Mouse (Mus musculus) hindbrain, embryonic 16.5 days (tissue): ENCODE data around the gene Adgrl3. TPM values are rescaled to one million over a fixed set of nuclear protein-coding genes. Genes with fewer than 3 reads are reported as not detected.

ENCODE experiments used
- ATAC-seq: fragments of 200-750 bp; cut with Nextera tagmentation; 2 replicates; pipeline ENCODE4 v1.8.0; 2017; ENCODE audit warnings: moderate TSS enrichment, moderate library complexity
- H3K27ac ChIP-seq: fragments of 300-500 bp; sonication (generic); 2 replicates; pipeline ENCODE4 v1.5.1; 2014; ENCODE audit warnings: low read depth, mild to moderate bottlenecking, control low read depth, low read length, moderate library complexity
- H3K27me3 ChIP-seq: fragments of 300-500 bp; sonication (generic); replicated peaks from 2 replicates; pipeline ENCODE4 v1.6.1; 2014; ENCODE audit warnings: low read length; ENCODE audit not compliant: control insufficient read depth, insufficient read depth
- H3K36me3 ChIP-seq: fragments of 300-500 bp; sonication (generic); 2 replicates; pipeline ENCODE4 v1.6.1; 2014; ENCODE audit warnings: mild to moderate bottlenecking, low read length, moderate library complexity, mixed read lengths; ENCODE audit not compliant: control insufficient read depth, insufficient read depth
- H3K4me1 ChIP-seq: fragments of 300-500 bp; sonication (generic); 2 replicates; pipeline ENCODE4 v1.6.1; 2014; ENCODE audit warnings: low read depth, low read length; ENCODE audit not compliant: control insufficient read depth, insufficient read depth
- H3K4me2 ChIP-seq: fragments of 300-500 bp; sonication (generic); 2 replicates; pipeline ENCODE4 v1.6.1; 2014; ENCODE audit warnings: mild to moderate bottlenecking, low read length, control low read depth, moderate library complexity
- H3K4me3 ChIP-seq: fragments of 300-500 bp; sonication (generic); 2 replicates; pipeline ENCODE4 v1.5.1; 2014; ENCODE audit warnings: mild to moderate bottlenecking, low read length, control low read depth, moderate library complexity
- H3K9ac ChIP-seq: fragments of 300-500 bp; sonication (generic); 2 replicates; pipeline ENCODE4 v1.6.1; 2014; ENCODE audit warnings: low read depth, mild to moderate bottlenecking, control low read depth, low read length, moderate library complexity
- H3K9me3 ChIP-seq: fragments of 300-500 bp; sonication (generic); 2 replicates; pipeline ENCODE4 v1.6.1; 2014; ENCODE audit warnings: mild to moderate bottlenecking, low read length, moderate library complexity; ENCODE audit not compliant: control insufficient read depth
- WGBS: fragments of 180-500 bp; shearing (Covaris S2); extraction: QIAGEN DNeasy Blood & Tissue Kit; methylation state at CpG from one replicate; pipeline ENCODE4 v1.1.7; 2014; 5-methylcytosine and 5-hydroxymethylcytosine counted together
- polyA plus RNA-seq: library from polyadenylated mRNA; unstranded; fragments of >200 nt; fragmentation: Nextera tagmentation; extraction: Ambion mirVana; gene quantifications from 2 replicates; pipeline ENCODE4 v1.2.1, GENCODE M21; 2015

The Adgrl3 gene
- polyA plus RNA-seq, 1 experiment from 2014 or later, result 67.2 TPM

GRCm38 (mm10) chr5:81605646-81606045, 585.7 kb downstream of the Adgrl3 start:
- Histone ChIP-seq H3K36me3 (no peaks in the 10 kb centered on the region), H3K4me2 (no peak overlapping the region), H3K4me1 (no peaks in the 10 kb centered on the region), H3K27ac (no peak overlapping the region), H3K9me3 (no peaks in the 10 kb centered on the region), H3K4me3 (no peak overlapping the region), H3K27me3 (no peaks in the 10 kb centered on the region), H3K9ac (no peak overlapping the region)
- WGBS, result 86% methylated on average over 1 of the region's 1 CpGs
- no peak for ATAC-seq

- ATAC-seq, result peak; percentile 89
- 60% methylated on average over 5 of the region's 5 CpGs for WGBS
- H3K4me1 ChIP-seq, result no peaks in the 10 kb centered on the region
Measured at GRCm38 (mm10) chr5:81610223-81610622, 590.3 kb downstream of the Adgrl3 start.

GRCm38 (mm10) chr5:81614674-81615073, 594.7 kb downstream of the Adgrl3 start:
- Histone ChIP-seq H3K4me1 (no peaks in the 10 kb centered on the region), H3K27ac (no peak overlapping the region), H3K27me3 (no peaks in the 10 kb centered on the region), H3K4me2 (no peak overlapping the region), H3K9me3 (no peaks in the 10 kb centered on the region), H3K36me3 (no peaks in the 10 kb centered on the region), H3K9ac (no peak overlapping the region), H3K4me3 (no peak overlapping the region)
- 79% methylated on average over 4 of the region's 4 CpGs for WGBS
- no peak for ATAC-seq

More at GRCm38 (mm10) chr5:81610223-81610622, 590.3 kb downstream of the Adgrl3 start:
- Histone ChIP-seq H3K36me3 (no peaks in the 10 kb centered on the region), H3K4me3 (no peak overlapping the region), H3K27me3 (no peaks in the 10 kb centered on the region), H3K27ac (no peak overlapping the region), H3K9ac (no peak overlapping the region), H3K9me3 (no peaks in the 10 kb centered on the region), H3K4me2 (no peak overlapping the region)

- no peaks in the 10 kb centered on the region for H3K36me3 ChIP-seq
- 85% methylated on average over 5 of the region's 5 CpGs for WGBS
- no peak overlapping the region for H3K4me2 ChIP-seq
- H3K9ac ChIP-seq, result no peak overlapping the region
- no peak for ATAC-seq
- H3K4me1 ChIP-seq, result no peaks in the 10 kb centered on the region
- peak overlapping the region; percentile 31; the same call in 1 of the 2 replicates for H3K27ac ChIP-seq
- no peaks in the 10 kb centered on the region for H3K27me3 ChIP-seq
- H3K9me3 ChIP-seq, result no peaks in the 10 kb centered on the region
- H3K4me3 ChIP-seq, result no peak overlapping the region
Measured at GRCm38 (mm10) chr5:81621106-81621505, 601.2 kb downstream of the Adgrl3 start.

GRCm38 (mm10) chr5:81621715-81622114, 601.8 kb downstream of the Adgrl3 start:
- no peaks in the 10 kb centered on the region for H3K9me3 ChIP-seq
- H3K27ac ChIP-seq, result no peak overlapping the region
- no peak overlapping the region for H3K9ac ChIP-seq
- no peaks in the 10 kb centered on the region for H3K27me3 ChIP-seq
- no peak for ATAC-seq
- no peaks in the 10 kb centered on the region for H3K36me3 ChIP-seq
- H3K4me3 ChIP-seq, result no peak overlapping the region
- H3K4me1 ChIP-seq, result no peaks in the 10 kb centered on the region
- no peak overlapping the region for H3K4me2 ChIP-seq
- WGBS, result 80% methylated on average over 3 of the region's 3 CpGs

- 14% methylated on average over 1 of the region's 1 CpGs for WGBS
- Histone ChIP-seq H3K4me3 (no peak overlapping the region), H3K9ac (no peak overlapping the region), H3K9me3 (no peaks in the 10 kb centered on the region), H3K4me1 (no peaks in the 10 kb centered on the region), H3K36me3 (no peaks in the 10 kb centered on the region), H3K4me2 (no peak overlapping the region), H3K27me3 (no peaks in the 10 kb centered on the region), H3K27ac (no peak overlapping the region)
- no peak for ATAC-seq
Measured at GRCm38 (mm10) chr5:81623846-81624245, 603.9 kb downstream of the Adgrl3 start.

GRCm38 (mm10) chr5:81636169-81636568, 616.2 kb downstream of the Adgrl3 start:
- H3K4me2 ChIP-seq, result no peak overlapping the region
- no peaks in the 10 kb centered on the region for H3K27me3 ChIP-seq
- H3K4me1 ChIP-seq, result 0 out of 2 replicates have a peak, but pooled peaks cover 2% of the 10 kb centered on the region
- H3K9me3 ChIP-seq, result no peaks in the 10 kb centered on the region
- H3K36me3 ChIP-seq, result no peaks in the 10 kb centered on the region
- WGBS, result 70% methylated on average over 2 of the region's 2 CpGs
- H3K4me3 ChIP-seq, result no peak overlapping the region
- ATAC-seq, result no peak
- no peak overlapping the region for H3K27ac ChIP-seq
- H3K9ac ChIP-seq, result no peak overlapping the region

GRCm38 (mm10) chr5:81638422-81638821, 618.5 kb downstream of the Adgrl3 start:
- 90% methylated on average over 2 of the region's 2 CpGs for WGBS
- H3K27me3 ChIP-seq, result no peaks in the 10 kb centered on the region
- H3K36me3 ChIP-seq, result no peaks in the 10 kb centered on the region
- no peak overlapping the region for H3K9ac ChIP-seq
- no peaks in the 10 kb centered on the region for H3K9me3 ChIP-seq
- no peak overlapping the region for H3K27ac ChIP-seq
- no peak overlapping the region for H3K4me3 ChIP-seq
- H3K4me2 ChIP-seq, result no peak overlapping the region
- ATAC-seq, result no peak
- H3K4me1 ChIP-seq, result 0 out of 2 replicates have a peak, but pooled peaks cover 2% of the 10 kb centered on the region

- H3K4me2 ChIP-seq, result no peak overlapping the region
- no peak overlapping the region for H3K27ac ChIP-seq
- no peaks in the 10 kb centered on the region for H3K36me3 ChIP-seq
- H3K9me3 ChIP-seq, result no peaks in the 10 kb centered on the region
- H3K9ac ChIP-seq, result no peak overlapping the region
- ATAC-seq, result no peak
- no peaks in the 10 kb centered on the region for H3K27me3 ChIP-seq
- no peak overlapping the region for H3K4me3 ChIP-seq
- 0 out of 2 replicates have a peak, but pooled peaks cover 2% of the 10 kb centered on the region for H3K4me1 ChIP-seq
- 37% methylated on average over 4 of the region's 4 CpGs for WGBS
Measured at GRCm38 (mm10) chr5:81640118-81640517, 620.2 kb downstream of the Adgrl3 start.

GRCm38 (mm10) chr5:81645557-81645956, 625.6 kb downstream of the Adgrl3 start:
- H3K4me2 ChIP-seq, result no peak overlapping the region
- no peaks in the 10 kb centered on the region for H3K9me3 ChIP-seq
- H3K27me3 ChIP-seq, result no peaks in the 10 kb centered on the region
- no peak overlapping the region for H3K4me3 ChIP-seq
- H3K27ac ChIP-seq, result no peak overlapping the region
- no peak for ATAC-seq
- WGBS, result 84% methylated on average over 5 of the region's 5 CpGs
- no peaks in the 10 kb centered on the region for H3K4me1 ChIP-seq
- no peak overlapping the region for H3K9ac ChIP-seq
- H3K36me3 ChIP-seq, result 0 out of 2 replicates have a peak, but pooled peaks cover 5% of the 10 kb centered on the region
